In the genomic region with DNA sequence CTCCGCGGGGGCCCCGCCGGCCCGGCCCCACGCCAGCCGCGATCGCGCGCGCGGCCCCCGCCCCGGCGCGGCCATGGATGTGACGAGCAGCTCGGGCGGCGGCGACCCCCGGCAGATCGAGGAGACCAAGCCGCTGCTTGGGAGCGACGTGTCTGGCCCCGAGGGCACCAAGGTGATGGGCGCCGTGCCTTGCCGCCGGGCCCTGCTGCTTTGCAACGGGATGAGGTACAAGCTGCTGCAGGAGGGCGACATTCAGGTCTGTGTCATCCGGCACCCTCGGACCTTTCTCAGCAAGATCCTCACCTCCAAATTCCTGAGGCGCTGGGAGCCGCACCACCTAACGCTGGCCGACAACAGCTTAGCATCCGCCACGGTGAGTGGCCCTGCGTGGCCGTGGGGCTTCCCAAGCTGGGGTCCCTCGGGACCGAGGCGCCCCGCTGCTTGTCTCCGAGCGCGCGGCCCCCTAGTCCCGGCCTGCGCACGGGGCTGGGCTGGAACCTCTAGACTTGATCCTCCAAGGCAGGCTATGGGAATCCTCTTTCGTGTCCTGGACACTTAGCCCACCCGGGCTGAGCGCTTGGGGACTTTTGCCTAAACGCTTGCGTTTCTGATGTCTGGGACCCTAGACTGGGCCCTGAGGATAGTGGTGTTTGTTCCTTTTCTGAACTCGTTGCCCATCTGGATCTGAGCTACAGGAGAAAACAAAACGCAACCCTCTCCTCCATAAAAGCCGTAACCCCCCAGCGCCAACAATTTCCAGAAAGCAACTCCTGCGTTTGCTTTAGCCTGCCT, we compare ENCODE assay signal across 7 mouse cellular contexts. TPM values are rescaled to one million over a fixed set of nuclear protein-coding genes. Genes with fewer than 3 reads are reported as not detected.
DNase-seq lines count a peak whose midpoint lies in the region; ATAC-seq and TF ChIP-seq lines count a peak whose summit lies in the region.

TSS of gene Cmip (plus strand) at position 36 of the 792 bp plus-strand sequence.

- under 1% methylated on average over 65 of the region's 65 CpGs for WGBS in heart, embryonic 14.5 days
- WGBS in kidney, postnatal 0 days, result under 1% methylated on average over 63 of the region's 65 CpGs
- WGBS in lung, embryonic 14.5 days, result 1% methylated on average over 64 of the region's 65 CpGs

- peak within 1 kb of the TSS; percentile 91 for H3K9ac ChIP-seq in heart, embryonic 14.5 days (ENCODE audit: low read length)
- H3K9ac ChIP-seq in kidney, postnatal 0 days (ENCODE audit: low read depth, low read length), result peak within 1 kb of the TSS; percentile 96
- peak within 1 kb of the TSS; percentile 94 for H3K9ac ChIP-seq in lung, embryonic 14.5 days

- H3K4me3 ChIP-seq in embryonic fibroblast, embryonic 13.5 days (ENCODE audit: insufficient read depth, low read length), result peak within 1 kb of the TSS; percentile 86
- H3K4me3 ChIP-seq in heart, embryonic 14.5 days (ENCODE audit: control insufficient read depth in 1 of 2, insufficient read depth in 1 of 2, low read depth in 1 of 2, low read length in 2 of 2), result peak within 1 kb of the TSS; percentile 90 to 95
- H3K4me3 ChIP-seq in kidney, postnatal 0 days (replicated peaks; ENCODE audit: low read depth, low read length), result peak within 1 kb of the TSS; percentile 86
- H3K4me3 ChIP-seq in lung, embryonic 14.5 days (ENCODE audit: low read depth, low read length), result peak within 1 kb of the TSS; percentile 91

- no peak for TF ChIP-seq CTCF in embryonic fibroblast, embryonic 13.5 days (IDR thresholded peaks at IDR 0.05; ENCODE audit: borderline replicate concordance, insufficient read depth, low read length)
- no peak for TF ChIP-seq CTCF in kidney, postnatal 0 days (IDR thresholded peaks at IDR 0.05; ENCODE audit: low read depth)
- TF ChIP-seq CTCF in lung, embryonic 14.5 days (IDR thresholded peaks at IDR 0.05; ENCODE audit: low read depth), result no peak

- peaks cover 7% of the 10 kb centered on the region; the same call in 1 of the 2 replicates for H3K4me1 ChIP-seq in embryonic fibroblast, embryonic 13.5 days (ENCODE audit: control insufficient read depth, insufficient read depth, low read length)
- peaks cover 22 to 31% of the 10 kb centered on the region in 2 experiments for H3K4me1 ChIP-seq in heart, embryonic 14.5 days (ENCODE audit: control insufficient read depth in 2 of 2, insufficient read depth in 2 of 2, low read length in 2 of 2)
- peaks cover 38% of the 10 kb centered on the region for H3K4me1 ChIP-seq in kidney, postnatal 0 days (replicated peaks; ENCODE audit: insufficient read depth, low read length)
- peaks cover 33% of the 10 kb centered on the region for H3K4me1 ChIP-seq in lung, embryonic 14.5 days (ENCODE audit: insufficient read depth)

- H3K4me2 ChIP-seq in heart, embryonic 14.5 days (ENCODE audit: low read length), result peak within 1 kb of the TSS; percentile 94
- H3K4me2 ChIP-seq in kidney, postnatal 0 days (ENCODE audit: low read length), result peak within 1 kb of the TSS; percentile 88
- H3K4me2 ChIP-seq in lung, embryonic 14.5 days, result peak within 1 kb of the TSS; percentile 96

- H3K27me3 ChIP-seq in heart, embryonic 14.5 days (ENCODE audit: control insufficient read depth, insufficient read depth, low read length), result no peaks in the 10 kb centered on the region
- H3K27me3 ChIP-seq in kidney, postnatal 0 days (ENCODE audit: insufficient read depth, low read length), result no peaks in the 10 kb centered on the region
- H3K27me3 ChIP-seq in lung, embryonic 14.5 days (ENCODE audit: insufficient read depth, low read length), result no peaks in the 10 kb centered on the region

- no peaks in the 10 kb centered on the region for H3K9me3 ChIP-seq in heart, embryonic 14.5 days (ENCODE audit: control insufficient read depth, low read length)
- H3K9me3 ChIP-seq in kidney, postnatal 0 days (replicated peaks; ENCODE audit: low read length), result no peaks in the 10 kb centered on the region
- no peaks in the 10 kb centered on the region for H3K9me3 ChIP-seq in lung, embryonic 14.5 days (ENCODE audit: low read depth, low read length)

- TF ChIP-seq POLR2A in embryonic fibroblast, embryonic 13.5 days (IDR thresholded peaks at IDR 0.05; ENCODE audit: low read depth, low read length), result no peak

- H3K27ac ChIP-seq in embryonic fibroblast, embryonic 13.5 days (ENCODE audit: insufficient read depth, low read length), result peak within 1 kb of the TSS; percentile 79
- peak within 1 kb of the TSS; percentile 9 to 80 for H3K27ac ChIP-seq in heart, embryonic 14.5 days (replicated peaks in 1 of 2; ENCODE audit: control insufficient read depth in 1 of 2, insufficient read depth in 1 of 2, low read depth in 2 of 2, low read length in 2 of 2)
- peak within 1 kb of the TSS; percentile 82 for H3K27ac ChIP-seq in kidney, postnatal 0 days
- peak within 1 kb of the TSS; percentile 80 for H3K27ac ChIP-seq in lung, embryonic 14.5 days (ENCODE audit: low read depth)

- peak; percentile 5; the same call in 1 of the 2 replicates for ATAC-seq in heart, embryonic 14.5 days (ENCODE audit: insufficient number of reproducible peaks, insufficient read depth, low FRiP score, low read depth)
- ATAC-seq in kidney, postnatal 0 days (replicated peaks; ENCODE audit: low FRiP score, low read depth), result peak; percentile 15; the same call in 1 of the 2 replicates
- ATAC-seq in lung, embryonic 14.5 days (ENCODE audit: insufficient read depth), result peak; percentile 15

- H3K36me3 ChIP-seq in heart, embryonic 14.5 days (ENCODE audit: control insufficient read depth, insufficient read depth, low read length), result no peaks in the 10 kb centered on the region
- H3K36me3 ChIP-seq in kidney, postnatal 0 days (ENCODE audit: insufficient read depth, low read length), result no peaks in the 10 kb centered on the region
- no peaks in the 10 kb centered on the region for H3K36me3 ChIP-seq in lung, embryonic 14.5 days (ENCODE audit: insufficient read depth)

- peak; percentile 65 for DNase-seq in MN1 (ENCODE audit: low spot score)
- no peak for DNase-seq in adrenal gland, postnatal 4 days (ENCODE audit: low spot score in 2 of 2)
- DNase-seq in kidney, postnatal 0 days (ENCODE audit: low spot score), result peak; percentile 57
- DNase-seq in lung, embryonic 14.5 days, result peak; percentile 62
- DNase-seq in right cerebral cortex, postnatal 14 days, result peak; percentile 62

RNA-seq across cellular contexts. Expression of gene Cmip, which starts in this region (rescaled TPM):
- 100 to 1,000 TPM; 120 to 133 TPM for total RNA-seq in adrenal gland, postnatal 4 days (2021)
- polyA plus RNA-seq in embryonic fibroblast, embryonic 13.5 days (2011; ENCODE audit: insufficient read length, low read depth, missing spikeins), result 31.0 and 40.2 TPM in 2 replicates
- 13.0 and 13.3 TPM in 2 replicates for polyA plus RNA-seq in heart, embryonic 14.5 days (2014; fragmentation: Nextera tagmentation; extraction: Ambion mirVana)
- 31.3 and 36.8 TPM in 2 replicates for polyA plus RNA-seq in kidney, postnatal 0 days (2015; fragmentation: Nextera tagmentation; extraction: Ambion mirVana)
- polyA plus RNA-seq in lung, embryonic 14.5 days (2014; fragmentation: Nextera tagmentation; extraction: Ambion mirVana), result 22.8 and 26.5 TPM in 2 replicates

Comparison
In these comparisons a context has a peak if more than half of its experiments do, and no peak if none do; other contexts are left out.
1. DNase-seq: peak in MN1 (single experiment), kidney, postnatal 0 days (single experiment), lung, embryonic 14.5 days (single experiment) and right cerebral cortex, postnatal 14 days (single experiment); none in adrenal gland, postnatal 4 days (0 of 2).
2. Peak in every context shown above with its lines, with median percentiles within 50 percentile points of each other: H3K27ac ChIP-seq, H3K4me3 ChIP-seq, ATAC-seq, H3K4me2 ChIP-seq and H3K9ac ChIP-seq.